Mouse (Mus musculus) cerebellum, adult 11 months (tissue): Measurements from ENCODE around the gene Procr.

Experiments
- DNase-seq: peaks from one replicate; pipeline ENCODE4 v3.0.0; 2022

Gene Procr

GRCm38 (mm10) chr2:155756855-155757566 lies 6.1 kb downstream of the Procr start:
- peak; percentile 40 for DNase-seq

DNA sequence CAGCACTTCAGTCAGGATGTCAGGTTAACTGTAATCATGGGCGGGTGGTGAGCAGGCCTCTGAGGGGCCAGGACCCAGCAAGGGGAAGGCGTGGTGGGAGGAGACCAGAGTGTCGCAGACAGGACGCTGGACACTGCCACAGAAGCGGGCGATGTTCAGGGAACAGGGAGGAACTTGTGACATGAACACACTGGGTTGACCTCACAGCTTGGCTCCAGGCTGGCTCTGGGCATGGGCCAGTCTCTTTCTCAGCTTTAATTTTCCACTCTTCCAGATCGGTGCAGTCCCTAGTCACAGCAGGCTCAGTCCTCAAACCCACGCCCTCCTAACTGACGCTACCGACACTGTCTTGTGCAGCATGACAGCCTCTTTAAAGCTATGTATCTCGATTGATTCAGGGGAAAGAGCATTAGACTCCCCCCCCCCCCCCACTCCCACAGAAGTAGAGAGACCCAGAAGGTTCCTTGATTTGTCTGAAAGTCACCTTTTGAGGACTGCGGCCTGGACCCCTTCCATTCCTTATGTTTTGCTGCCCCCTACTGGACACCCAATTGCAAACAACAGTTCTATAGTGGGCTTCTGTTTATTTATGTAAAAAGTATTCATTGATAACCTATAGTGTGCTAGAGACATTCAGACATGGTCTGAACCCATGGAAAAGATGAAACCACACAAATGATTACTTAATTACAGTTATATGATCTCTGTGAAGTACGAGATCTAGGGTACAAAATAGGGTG lies 13.9 kb downstream of the Procr start:
- DNase-seq = peak; percentile 77

DNA sequence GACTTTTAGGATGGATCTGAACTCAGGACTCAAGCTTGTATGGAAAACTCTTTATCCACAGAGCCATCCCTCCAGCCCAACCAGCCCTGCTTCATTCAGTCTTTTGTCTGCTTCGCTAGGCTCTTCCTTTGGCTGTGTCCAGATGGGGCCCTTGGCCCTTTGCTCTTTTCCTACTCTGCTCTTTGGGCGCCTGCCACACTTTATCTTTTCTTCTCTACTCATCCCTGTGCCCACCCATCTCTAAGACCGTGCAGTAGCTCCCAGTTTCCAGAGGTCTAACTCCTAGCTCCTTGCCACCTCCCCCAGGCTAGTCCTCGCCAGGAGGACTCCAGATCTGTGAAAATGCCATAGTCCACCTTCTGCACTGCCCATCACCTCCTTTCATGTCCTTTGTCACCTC lies 22.7 kb downstream of the Procr start:
- DNase-seq = no peak

DNA sequence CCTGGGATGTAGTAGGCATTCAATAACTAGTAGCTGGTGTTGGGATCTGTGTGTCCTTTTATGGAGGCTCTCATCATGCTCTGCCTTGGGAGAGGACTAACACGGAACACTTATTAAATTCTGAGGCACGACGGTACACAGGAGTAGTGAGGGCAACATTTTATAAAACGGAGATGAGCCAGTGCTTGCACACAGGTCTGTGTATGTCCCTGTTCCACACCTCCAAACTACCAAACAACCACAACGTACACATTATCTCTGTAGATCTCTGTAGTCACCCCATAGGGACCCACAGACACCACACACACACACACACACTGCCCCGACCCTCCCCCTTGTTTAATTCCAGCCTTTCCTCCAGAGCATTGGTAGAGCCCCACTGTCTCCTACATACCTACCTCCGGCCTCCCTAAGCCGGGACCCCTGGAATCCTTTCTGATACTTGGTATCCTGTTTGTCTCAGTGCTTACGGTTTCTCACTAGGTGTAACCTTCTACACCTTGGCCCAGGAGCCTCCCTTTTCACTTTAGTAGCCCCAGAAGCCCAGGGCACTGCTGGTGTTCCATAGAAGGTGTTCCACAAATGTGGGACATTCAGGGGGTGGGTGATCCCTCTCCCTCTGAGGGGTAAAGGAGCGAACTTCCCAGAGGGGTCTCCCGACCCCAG lies 23.5 kb downstream of the Procr start:
- DNase-seq = peak; percentile 42

- DNase-seq = peak; percentile 43
These were observed 24.2 kb downstream of the Procr start, which contains the start of gene Mmp24 for GRCm38 (mm10) chr2:155774927-155775684. Gene Mmp24 (plus strand): TSS chr2:155775342.

DNA sequence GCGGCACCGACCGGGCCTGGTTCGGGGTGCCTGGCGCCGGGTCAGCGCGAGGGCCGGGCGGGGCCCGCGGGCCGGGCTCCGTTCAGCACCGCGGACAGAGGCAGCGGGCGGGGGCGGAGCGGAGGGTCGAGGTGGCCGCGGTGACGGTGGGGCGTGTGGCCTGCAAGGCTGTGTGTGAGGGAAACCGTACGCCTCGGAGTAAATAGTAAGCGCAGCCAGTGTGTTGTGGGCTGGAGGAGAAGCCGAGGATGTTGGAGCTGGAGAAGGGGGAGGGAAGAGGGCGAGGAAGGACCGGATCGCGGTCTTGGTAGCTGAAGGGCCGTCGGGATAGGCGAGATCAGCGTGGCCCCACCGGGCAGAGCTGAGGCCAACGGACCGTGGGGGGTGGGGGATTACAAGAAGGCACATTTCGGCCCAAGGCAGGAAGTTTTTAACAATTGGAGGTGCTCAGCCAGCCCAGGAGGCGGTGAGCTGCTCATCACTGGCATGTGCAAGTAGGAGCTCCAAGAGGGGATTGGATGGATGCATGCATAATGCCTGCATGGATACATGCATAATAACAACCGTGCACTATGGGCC lies 24.9 kb downstream of the Procr start:
- peak; percentile 76 for DNase-seq

DNA sequence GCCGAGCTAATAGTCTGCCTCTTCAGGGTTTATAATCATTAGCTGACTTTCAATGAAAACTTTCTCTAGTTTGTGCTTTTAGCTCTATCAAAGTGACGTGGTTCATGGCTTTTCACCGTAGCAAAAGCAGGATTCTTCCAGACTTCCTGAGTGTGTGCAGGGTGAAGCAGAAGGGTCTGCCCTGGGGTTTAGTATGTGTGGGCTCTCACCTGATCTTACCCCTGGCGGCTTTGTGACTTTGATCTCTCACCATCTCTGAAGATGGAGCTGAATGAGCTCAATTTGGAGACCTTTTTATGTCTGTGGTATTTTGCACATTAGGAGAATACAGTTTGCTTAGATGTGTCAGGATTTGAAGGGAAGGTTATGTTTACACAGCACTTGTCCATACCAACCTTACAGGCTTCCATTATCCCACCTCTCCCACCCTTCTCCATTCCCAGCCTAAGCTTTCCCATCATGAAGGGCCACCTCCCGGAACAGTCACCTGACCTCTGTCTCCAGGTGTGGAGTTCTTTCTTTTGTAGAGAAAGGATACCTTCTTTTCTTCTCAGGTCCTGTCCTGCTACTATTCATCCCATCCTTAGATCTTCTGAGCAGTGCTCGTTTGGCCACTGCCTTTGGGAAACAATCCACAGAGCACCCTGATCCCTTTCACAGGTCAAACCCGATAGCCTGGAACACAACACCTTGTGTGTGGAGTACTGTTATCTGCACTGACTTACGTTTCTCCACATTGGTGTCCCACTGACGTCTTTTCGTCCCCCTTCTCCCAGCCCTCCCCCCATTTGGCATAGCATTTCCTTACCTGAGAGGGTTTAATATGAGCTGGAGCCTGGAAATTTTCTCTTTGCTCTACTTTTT lies 26.1 kb downstream of the Procr start:
- no peak for DNase-seq

- DNase-seq = no peak
These were observed 26.7 kb downstream of the Procr start for GRCm38 (mm10) chr2:155777688-155777985.

DNA sequence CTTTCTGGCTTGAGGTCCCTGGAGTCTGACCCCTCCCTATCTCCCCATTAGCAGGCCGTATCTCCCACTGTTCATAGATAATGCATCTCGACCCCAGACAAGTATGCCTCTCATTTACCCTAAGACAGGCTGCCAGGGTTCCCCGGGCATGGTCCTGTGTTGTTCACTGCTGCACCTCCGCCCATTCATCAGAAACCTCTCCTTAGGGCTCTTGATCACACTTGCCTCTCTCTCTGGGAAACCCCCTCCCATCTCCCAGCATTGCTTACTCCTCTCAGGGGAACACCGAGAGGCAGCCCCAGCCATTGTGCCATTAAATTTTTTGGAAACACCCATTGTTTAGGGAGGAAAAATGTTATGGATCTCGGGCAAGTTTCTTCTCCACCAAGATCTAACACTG lies 27.1 kb downstream of the Procr start:
- no peak for DNase-seq

DNA sequence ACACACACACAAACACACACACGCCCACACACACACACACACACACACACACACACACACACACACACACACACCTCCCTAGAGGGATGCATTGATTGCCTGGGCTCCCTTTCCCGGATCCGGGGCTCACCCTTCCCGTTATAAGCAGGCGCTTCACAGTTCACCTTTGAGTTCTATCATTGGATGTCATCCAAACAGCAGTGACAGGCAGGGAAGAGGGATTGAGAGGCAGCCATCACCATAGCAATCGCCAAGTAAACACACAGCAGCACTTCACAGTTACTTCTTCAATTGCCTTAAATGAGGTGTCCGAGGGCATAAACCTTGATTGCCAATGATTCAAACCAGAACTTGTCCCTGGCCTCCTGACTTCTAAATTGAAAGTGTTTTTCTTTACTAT lies 28.1 kb downstream of the Procr start:
- DNase-seq = no peak

- no peak for DNase-seq
These were observed 28.6 kb downstream of the Procr start for GRCm38 (mm10) chr2:155779506-155779905.

GRCm38 (mm10) chr2:155784534-155784933 lies 33.6 kb downstream of the Procr start:
- peak; percentile 47 for DNase-seq

DNA sequence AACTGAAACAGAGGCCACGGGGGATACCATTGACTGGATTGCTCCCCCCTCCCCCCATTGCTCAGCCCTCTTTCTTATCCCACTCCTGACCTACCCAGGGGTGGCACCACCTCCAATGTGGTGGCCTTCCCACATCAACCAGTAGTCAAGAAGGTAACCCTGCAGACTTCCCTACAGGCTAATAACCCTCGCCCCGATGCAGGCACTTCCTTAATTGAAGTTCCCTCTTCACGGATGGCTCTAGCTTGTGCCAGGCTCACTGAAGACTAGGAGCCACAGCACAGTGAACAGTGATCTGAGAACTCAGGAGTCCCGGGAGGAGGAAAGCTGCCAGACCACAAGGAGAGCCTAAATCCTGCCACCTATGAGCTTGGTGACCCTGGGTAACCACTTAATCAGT lies 36.0 kb downstream of the Procr start:
- DNase-seq = no peak

GRCm38 (mm10) chr2:155787949-155788931 lies 37.3 kb downstream of the Procr start:
- DNase-seq = peak; percentile 53

- no peak for DNase-seq
These were observed 42.0 kb downstream of the Procr start for GRCm38 (mm10) chr2:155792899-155793298.

DNA sequence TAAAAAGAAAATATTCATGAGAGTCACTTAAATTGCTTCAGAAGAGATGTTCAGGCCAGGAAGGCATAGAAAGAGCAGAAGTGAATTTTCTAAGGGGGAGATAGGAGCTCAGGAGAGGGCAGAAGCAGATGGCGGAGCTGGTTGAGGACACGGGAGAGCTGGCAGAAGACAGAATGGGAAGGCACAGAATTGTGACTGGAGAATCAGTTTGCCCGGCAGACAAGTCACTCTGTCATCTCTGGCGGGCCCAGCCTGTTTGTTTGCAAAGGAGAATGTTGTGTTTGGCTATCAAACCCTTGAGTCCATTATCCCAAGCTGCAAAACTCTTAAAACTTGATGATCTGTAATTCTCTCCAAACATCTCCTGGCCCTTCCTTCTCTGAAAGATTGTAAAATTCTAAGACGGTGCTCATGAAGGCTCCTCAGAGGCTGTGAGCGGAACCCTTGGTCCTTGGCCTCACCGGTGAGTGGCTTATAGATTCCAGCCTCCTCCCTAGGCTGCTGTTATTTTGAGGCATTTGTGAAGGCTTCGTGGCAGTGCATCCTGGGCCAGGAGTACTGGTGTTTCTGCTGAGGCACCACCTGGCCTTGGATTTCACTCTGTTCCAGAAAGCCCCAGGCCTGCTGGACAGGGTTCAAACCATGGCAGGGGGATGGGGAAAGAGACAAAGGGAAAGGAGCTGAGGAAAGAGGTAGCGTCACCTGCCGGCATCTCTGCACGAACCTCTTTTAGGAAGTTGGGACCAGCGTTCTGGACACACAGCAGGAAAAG lies 43.9 kb downstream of the Procr start:
- peak; percentile 98 for DNase-seq

- DNase-seq = no peak
These were observed 47.7 kb downstream of the Procr start for GRCm38 (mm10) chr2:155798613-155799012.

GRCm38 (mm10) chr2:155802761-155803160 lies 51.8 kb downstream of the Procr start:
- no peak for DNase-seq

GRCm38 (mm10) chr2:155804053-155804452 lies 53.1 kb downstream of the Procr start:
- no peak for DNase-seq
